Mouse (Mus musculus): ENCODE results near the gene Dcp1a.

The Dcp1a gene

DNA sequence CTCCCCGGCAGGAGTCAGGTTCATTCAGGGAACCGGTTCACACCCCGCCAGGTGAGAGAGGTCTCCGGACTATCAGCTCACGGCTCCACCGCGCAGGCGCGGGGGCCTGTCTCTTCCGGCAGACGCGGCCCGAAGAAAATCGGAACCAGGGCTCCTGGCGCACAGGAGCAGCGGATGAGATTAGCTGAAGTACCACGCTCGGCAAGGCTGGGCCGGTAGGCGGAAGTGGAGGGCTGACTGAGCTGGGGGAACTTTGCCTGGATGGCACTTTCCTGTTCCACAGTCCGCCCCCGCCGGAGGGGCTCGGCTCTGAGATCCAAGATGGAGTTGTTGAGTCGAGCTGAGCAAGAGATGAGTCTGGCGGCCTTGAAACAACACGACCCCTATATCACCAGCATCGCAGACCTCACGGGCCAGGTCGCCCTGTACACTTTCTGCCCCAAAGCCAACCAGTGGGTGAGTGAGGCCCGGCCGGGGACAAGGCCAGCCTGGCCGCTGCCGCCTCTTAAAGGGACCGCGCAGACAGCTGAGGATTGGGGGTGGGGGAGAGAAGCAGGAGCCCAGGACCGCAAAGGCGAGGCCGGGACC, at the start of gene Dcp1a:
Gene Dcp1a (plus strand): TSS at position 175 of the 588 bp plus-strand sequence.
- peak; percentile 96 for DNase-seq

DNA sequence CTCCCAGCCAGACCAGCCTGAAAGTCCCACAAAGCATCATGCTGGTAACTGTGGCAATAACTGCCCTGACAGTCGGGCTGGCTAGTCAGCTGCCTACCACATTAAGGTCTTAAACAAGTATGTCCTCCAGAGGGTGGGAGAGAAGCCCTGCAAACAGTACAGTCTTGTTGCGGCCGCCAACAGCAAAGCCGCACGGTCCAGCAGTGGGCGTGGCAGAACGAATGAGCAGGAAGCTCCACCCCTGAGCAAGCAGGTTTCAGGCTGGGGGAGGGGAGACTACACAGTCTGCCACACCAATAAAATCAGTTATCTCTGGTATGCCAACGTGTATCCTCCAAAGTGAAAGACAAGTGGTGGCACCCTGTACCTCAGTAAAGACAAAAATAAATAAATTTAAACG, 49.7 kb upstream of the Dcp1a start:
- no peak for DNase-seq

DNA sequence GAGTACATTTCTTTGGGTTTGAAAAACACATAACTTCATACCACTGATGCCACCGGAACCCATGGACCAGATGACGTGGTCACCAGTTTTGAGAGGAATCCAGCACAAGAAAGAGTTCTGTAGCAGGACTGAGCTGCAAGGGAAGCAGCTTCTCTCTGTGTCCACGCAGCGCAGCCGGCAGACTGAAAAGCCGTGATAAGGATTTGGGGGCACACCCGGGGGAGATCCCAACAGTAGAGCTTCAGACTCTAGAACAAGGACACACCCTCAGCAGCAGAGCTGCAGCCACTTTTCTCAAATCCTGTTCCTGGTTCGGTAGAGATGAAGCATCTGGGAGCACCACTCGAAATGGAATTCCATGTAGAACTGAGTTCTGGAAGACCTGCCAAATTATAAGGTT, 49.3 kb upstream of the Dcp1a start:
- no peak for DNase-seq

DNA sequence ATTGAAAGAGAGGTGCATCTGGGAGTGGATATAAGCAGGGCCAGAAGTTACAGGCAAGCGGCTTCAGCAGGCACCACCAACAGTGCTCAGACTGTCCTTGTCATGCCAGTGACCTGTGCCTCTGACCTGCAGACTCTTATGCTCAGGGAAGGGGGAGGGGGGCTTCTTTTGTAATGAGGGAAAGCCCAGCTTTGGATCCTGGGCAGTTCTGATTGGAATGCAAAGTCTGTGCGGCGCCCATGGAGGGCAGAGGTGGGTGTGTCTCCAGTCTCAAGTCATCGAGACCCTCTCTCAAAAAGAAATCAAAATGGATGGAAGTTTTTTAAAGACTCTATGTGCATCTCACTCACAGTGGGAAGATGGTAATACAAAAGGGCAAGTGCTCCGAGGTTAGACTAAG, 48.9 kb upstream of the Dcp1a start:
- DNase-seq: no peak

DNA sequence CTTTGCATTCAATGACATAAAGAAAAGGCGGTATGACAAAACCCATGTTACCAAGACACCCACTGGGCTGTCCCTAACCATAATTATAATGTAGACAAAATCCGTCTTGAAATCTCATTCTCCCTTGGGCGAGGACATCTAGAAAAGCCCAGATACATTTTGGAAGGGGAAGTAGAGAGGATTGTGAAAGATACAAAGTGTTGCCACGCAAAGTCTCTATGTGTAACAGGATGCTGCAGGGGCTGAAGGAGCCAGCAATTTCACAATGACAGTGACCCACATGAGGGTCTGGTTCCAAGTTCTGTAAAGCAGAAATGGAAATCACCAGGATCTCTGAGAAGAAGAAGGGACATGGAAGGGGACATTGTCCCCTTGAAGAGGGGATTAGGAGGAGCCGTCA, 44.0 kb upstream of the Dcp1a start:
- DNase-seq: no peak

- no peak for DNase-seq
Observed at GRCm38 (mm10) chr14:30439915-30440314, 39.4 kb upstream of the Dcp1a start.

DNA sequence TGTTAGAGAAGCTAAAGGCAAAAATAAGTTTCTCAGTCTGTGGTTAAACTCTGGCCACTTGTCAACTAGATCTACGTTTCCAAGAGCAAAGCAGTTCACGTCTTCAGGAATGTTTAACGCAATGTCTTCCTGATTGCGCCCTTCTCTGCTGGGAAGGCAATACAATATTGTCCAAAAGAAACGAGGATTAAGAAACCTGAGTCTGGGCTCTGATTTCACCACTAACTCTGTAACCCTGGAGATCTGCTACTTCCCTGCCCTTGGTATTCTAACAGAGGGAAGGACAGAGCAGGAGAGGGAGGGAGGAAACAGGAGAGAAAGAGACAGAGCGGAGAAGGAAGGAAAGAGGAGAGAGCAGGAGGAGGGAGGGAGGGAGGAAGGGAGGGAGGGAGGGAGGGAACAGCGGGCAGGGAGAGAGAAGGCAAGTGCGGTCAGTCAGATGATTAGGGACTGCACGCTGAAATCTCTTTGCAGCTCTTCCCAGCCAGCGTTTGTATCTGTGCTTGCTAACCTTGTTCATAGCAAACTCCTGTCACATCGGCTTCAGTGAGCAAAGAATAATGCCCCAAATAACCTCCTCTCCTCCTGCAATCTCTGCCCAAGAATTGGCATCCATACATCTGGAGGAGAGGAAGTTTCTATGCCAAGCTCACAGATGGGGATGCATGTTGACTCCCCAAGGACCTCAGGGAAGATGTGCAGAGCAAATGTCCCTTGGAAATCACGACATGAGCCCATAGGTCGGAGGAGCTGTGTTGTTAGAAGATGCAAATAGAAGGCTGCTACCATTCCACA, 23.3 kb upstream of the Dcp1a start:
- no peak for DNase-seq

DNA sequence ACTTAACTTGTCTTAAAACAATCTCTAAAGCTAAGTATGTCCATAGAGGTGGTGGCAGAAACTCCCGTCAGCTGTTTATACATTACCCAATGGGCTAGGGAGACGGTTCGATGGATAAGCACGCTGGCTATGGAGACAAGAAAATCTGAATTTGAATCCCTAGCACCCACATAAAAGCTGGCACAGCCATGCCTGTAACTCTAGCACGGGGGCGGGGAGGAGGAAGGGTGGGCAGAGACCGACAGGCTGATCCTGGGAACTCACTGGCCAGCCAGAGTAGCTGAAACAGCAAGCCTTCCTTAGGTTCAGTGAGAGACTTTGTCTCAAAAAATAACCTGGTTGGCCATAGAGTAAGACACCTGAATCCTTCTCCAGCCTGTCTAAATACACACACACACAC, 21.9 kb upstream of the Dcp1a start:
- DNase-seq: no peak

DNA sequence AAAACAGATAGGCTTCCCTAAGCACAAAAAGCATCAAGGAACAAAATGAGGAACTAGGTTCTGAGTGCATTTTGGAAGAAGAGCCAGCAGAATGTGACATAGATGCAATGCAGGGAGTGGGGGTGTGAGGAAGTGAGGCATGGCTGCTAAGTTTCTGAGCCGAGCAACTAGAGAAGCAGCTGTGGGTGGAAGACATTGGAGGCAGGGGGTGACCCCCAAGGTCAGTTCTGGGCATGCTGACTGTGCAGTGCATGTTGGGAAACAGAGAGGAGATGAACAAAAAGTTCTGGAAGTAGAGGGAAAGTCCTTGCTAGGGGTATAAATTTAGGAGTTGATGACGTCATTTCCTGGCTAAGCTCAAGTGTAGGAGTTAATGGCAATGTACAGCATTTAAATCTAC, 21.4 kb upstream of the Dcp1a start:
- peak; percentile 12 for DNase-seq

DNA sequence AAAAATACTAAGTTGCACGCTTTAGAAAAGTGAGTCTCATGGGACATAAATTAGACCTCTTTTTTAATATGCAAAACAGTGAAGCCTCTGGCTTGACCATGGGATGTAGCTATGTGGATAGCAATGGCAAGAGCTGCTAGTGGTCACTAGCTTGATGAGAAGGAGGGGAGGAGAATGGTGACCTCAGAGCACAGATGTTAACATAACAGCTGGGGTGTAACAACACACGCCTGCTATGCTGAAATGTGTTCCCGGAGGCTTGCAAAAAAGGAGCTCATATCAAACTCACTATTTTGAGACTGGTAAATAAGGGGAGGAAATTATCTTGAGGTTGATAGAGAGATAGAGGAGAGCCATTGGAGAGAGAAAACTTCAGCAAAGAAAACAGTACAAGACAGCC, 20.5 kb upstream of the Dcp1a start:
- DNase-seq: no peak

- peak; percentile 76 for DNase-seq
Observed at GRCm38 (mm10) chr14:30459891-30460523, 19.3 kb upstream of the Dcp1a start.

GRCm38 (mm10) chr14:30463312-30463711, 16.0 kb upstream of the Dcp1a start:
- no peak for DNase-seq

DNA sequence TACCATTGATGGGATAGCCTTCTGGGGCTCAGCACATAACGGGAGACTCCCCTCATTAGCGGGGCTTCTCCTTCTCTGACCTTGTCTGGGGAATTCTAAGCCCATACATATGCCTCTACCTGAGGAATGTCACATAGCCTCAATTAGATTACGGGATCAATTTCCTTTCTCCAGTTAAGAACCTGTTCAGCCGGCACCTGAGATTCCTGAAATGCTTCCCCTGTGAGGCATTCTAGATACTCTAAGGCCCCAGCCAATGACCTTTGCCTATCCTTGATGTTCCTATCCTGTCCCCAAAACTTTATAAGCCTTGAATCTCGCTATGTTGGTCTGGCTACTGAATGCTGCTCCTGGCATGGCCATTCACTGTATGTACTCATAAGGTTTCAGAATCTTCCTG, 5.7 kb upstream of the Dcp1a start:
- no peak for DNase-seq

DNA sequence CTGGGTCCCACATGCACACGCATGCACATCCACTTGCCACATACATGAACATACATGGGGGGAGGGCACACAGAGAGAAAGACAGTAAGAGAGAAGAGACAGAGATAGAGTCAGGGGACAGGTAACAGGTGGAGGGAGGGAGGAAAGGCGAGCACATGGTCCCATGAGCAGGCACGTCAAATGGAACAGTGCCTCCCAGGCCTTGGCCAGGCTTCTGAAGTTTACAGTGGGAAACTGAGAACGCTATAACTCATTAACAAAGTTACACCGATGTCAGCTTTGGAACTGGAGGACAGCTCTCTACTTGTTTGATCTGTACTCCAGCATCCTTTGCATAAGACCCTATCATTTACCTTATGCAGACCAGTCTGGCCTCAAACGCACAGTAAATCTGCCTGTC, 4.9 kb upstream of the Dcp1a start:
- DNase-seq: no peak

DNA sequence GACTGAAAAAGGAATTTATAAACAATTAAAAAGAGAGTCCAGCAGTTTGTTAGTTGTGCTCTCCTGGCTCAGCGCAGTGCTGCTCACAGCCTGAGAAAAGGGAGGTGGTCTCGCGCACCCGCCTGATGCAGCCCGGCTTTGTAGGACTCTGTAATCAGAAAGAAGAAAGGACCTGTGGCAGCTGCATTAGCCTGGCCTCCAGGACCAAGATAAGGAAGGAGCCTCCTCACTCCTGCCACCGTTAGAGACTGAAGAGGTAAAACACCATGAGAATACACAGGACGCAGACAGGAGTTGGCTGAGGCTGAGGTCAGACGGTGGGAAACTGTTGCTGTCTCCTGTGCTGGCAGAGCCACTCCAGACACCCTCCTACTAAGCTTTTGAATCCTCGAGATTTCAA, 12.0 kb downstream of the Dcp1a start, which contains the start of gene Cacna1d:
Gene Cacna1d (minus strand): TSS at position 114 of the 400 bp plus-strand sequence.
- no peak for DNase-seq

DNA sequence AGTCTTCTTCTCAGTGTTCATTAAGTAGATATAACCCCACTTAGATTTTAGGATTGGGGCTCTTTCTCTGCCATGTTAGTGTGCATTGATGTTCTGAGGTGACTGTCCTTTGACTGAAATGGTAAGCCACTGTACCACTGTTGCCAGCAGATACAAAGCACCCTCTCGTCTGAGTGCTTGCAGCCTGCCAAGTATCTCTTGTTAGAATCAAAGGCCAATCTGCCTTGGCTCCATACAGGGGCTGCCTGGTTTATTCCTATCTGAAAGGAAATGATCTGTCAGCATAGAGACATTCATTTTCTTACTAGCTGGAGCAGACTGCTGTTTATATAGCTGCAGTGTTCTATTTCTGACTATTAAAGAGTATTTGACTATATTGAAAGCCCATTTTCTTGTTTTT, 13.9 kb downstream of the Dcp1a start:
- no peak for DNase-seq

DNA sequence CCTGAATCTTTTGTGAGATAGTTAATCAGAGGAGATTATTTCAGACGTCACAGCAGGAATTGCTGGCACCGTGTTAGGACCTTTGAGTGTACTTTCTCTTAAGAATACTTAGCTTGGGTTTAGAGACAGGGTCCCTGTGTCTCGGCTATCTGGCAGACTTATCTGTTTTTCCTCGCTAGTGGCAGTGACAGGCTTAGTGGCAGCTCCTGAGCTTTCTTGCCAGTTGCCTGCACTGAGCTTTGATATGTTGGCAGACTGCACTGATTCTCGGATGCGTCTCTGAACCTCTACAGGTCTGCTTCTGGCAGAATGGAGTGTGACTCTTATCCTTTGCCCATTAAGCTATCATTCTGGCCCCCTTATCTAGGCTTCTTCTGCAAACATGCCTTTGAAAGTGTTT, 15.7 kb downstream of the Dcp1a start:
- DNase-seq: no peak

DNA sequence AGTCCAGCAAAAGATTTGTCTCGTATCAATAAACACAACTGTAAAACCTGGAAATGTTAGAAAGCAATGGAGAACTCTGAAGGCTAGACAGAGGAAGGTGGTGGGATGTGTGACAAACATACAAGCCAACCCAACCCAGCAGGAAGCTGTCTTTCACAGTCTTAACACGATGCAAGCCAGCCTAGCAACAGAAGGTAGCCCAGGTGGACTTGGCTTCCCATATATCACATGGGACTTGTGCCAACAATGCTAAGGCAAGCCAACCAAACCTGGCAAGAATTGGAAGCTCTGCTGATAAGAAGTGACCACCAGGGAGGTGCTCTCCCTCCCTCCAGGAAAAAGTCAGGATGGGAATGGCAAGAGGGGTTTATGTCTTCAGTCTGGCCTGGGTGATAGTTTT, 18.9 kb downstream of the Dcp1a start:
- no peak for DNase-seq

DNA sequence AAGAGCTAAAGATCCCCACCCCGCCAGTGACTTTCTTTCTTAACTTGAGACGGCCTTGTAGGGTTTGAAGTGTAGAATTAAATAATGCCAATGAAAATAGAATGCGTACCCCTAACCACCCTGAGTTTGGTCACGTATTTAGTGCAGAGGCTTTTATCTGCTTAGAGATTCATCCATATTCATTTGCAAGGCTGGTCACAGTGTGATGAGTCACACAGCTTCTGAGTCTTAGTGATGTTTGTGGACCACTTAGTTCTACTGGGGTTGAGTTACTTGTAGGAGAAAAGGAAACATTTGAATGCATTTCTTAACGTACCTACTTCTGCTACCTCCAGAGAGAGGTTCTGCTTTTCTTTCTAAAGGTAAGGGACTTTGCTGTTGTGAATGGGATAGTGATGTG, 25.7 kb downstream of the Dcp1a start:
- no peak for DNase-seq

DNA sequence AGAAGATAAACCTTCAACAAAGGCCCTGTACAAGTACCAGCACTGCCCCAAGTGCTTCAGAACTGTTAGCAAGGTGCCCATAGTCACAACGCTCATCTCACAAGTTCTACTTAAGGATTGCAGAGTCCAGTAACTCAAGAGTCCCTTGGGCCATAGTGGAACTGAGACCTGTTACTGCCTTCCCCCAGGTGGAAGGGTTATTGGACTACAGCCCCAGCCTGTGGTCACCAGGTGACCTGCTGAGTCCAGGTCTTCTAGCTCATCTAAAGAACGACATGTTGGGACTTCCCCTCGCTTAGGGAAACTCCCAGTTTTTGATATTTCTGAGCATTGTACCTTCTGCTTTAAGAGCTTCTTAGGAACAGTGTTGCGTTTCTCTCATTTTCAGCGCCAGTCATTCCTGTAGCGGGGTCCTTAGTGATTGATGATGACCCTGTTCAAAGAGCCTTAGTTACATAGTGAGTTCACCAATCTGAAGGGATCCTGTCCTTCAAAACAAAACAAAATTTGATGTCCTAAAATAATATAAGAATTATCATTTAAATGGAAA, 31.0 kb downstream of the Dcp1a start:
- no peak for DNase-seq

DNA sequence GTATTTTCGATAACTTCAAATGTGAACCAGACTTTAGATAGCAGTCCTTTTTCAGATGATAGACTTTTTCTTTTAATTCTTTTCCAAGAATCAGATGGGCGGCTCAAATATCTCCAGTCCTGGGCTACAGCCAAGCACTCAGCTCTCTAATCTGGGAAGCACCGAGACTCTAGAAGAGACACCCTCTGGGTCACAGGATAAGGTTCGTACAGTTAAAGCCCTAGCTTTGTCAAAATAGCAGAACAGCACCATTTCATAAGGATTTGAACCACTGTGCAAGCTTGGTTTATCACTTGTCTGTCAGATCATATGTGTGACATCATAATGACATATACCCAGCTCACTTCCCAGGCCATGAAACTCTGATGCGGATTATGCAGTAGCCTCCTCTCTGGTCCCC, 33.6 kb downstream of the Dcp1a start:
- DNase-seq: no peak

DNA sequence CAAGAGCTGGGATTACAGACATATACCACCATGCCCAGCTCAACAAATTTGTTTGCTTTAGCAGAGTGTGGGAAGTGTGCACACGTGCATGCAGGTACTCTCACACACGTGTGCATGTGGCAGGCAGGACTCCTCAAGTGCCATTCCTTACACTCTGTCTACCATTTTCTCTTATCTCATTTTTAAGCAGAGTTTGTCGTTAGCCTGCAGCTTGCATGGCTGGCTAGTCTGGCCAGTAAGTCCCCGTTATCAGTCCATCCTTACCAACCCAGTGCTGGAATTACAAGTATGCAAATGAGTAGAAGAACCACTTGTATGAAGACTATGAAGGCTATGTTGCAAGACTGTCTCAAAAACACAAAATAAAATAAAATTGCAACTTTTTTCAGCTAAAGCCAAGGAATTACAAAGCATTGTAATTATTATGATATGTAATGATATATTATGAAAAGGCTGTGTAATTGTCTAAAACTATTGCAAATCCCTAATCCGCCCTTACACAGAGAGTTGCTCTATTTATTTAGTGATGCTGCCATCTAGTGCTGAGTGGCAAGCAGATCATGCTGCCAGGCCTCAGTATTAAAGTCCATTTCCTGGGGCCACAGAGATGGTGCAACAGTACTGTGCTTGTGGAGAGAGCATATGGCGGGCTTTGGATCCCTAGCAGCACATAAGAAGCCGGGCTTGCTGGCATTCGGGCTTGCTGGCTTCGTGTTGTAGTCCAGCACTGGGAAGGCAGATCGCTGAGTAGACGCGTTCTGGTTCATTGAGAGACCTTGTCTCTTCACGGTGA, 36.8 kb downstream of the Dcp1a start:
- DNase-seq: no peak

DNA sequence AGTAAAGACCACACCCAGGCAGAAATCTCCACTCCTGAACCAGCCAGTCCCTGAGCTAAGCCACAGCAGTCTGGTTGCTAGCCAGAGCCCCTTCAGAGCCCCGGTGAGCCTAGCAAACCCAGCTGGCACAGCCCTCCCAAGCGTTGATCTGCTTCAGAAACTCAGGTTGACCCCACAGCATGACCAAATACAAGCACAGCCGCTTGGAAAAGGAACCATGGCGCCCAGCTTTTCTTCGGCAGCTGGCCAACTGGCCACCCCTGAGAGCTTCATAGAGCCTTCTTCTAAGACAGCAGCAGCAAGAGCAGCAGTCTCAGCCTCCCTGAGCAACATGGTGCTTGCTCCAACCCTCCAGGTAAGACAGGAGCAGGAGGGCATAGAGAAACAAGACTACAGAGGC, 40.0 kb downstream of the Dcp1a start:
- DNase-seq: no peak
